In the genomic region with DNA sequence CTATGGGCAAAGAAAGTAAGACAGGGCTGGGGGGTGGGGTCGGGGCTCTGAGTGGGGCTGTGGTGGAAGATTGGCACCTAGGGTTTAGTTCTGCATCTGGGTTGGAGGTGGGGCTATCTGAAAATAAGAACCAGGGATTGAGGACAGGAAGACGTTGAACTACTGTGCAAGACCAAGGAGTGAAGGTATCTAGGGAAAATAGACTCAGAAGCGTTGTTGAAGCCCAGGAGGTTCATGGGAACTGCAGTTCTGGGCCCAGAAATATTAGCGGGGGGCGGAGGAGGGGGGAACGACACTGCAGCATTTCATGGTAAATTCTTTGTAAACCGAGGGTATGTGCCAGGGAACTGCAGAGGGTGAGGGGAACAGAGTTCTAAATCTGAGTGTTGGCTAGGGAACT, we compare ENCODE assay signal across 8 mouse cellular contexts. TPM values are rescaled to one million over a fixed set of nuclear protein-coding genes. Genes with fewer than 3 reads are reported as not detected.
A peak's percentile ranks its signal among the peaks of the same experiment; 100 is the strongest.
DNase-seq lines count a peak whose midpoint lies in the region; ATAC-seq and TF ChIP-seq lines count a peak whose summit lies in the region.

No protein-coding gene starts in this region.

- 7% methylated on average over 7 of the region's 7 CpGs for WGBS in thymus, adult 2 months
- WGBS in liver, embryonic 14.5 days (ENCODE audit: insufficient replicate concordance), result 6% methylated on average over 7 of the region's 7 CpGs

- TF ChIP-seq CTCF in gastrocnemius, adult 2 months (IDR thresholded peaks at IDR 0.05), result no peak
- TF ChIP-seq CTCF in thymus, adult 2 months (IDR thresholded peaks at IDR 0.05; ENCODE audit: borderline replicate concordance, control insufficient read depth, extremely low read depth, insufficient read depth, low read length, poor library complexity), result no peak
- TF ChIP-seq CTCF in liver, embryonic 14.5 days (IDR thresholded peaks at IDR 0.05; ENCODE audit: low read depth), result no peak

- peak overlapping the region; percentile 72 for H3K4me3 ChIP-seq in gastrocnemius, adult 2 months
- H3K4me3 ChIP-seq in thymus, adult 2 months (ENCODE audit: control insufficient read depth, insufficient read depth, low read length), result peak overlapping the region; percentile 36
- H3K4me3 ChIP-seq in liver, embryonic 14.5 days (ENCODE audit: insufficient read depth in 1 of 2, low read depth in 2 of 2, low read length in 2 of 2), result peak overlapping the region; percentile 50 to 59

- ATAC-seq in liver, embryonic 14.5 days (ENCODE audit: insufficient read depth), result no peak

- no peaks in the 10 kb centered on the region for H3K9me3 ChIP-seq in liver, embryonic 14.5 days (ENCODE audit: control insufficient read depth, low read length)

- peaks cover 13% of the 10 kb centered on the region for H3K4me1 ChIP-seq in thymus, adult 2 months (replicated peaks; ENCODE audit: control insufficient read depth, insufficient read depth, low read length)
- H3K4me1 ChIP-seq in liver, embryonic 14.5 days (replicated peaks; ENCODE audit: control insufficient read depth in 2 of 2, insufficient read depth in 2 of 2, low read length in 1 of 2), result peaks cover 0 to 10% of the 10 kb centered on the region in 2 experiments; a peak in 3 of 4 replicates

- TF ChIP-seq EP300 in liver, embryonic 14.5 days (IDR thresholded peaks at IDR 0.05; ENCODE audit: low read depth), result no peak

- H3K27ac ChIP-seq in gastrocnemius, adult 2 months, result peak overlapping the region; percentile 91
- no peak overlapping the region for H3K27ac ChIP-seq in thymus, adult 2 months (ENCODE audit: control insufficient read depth, insufficient read depth, low read length)
- H3K27ac ChIP-seq in liver, embryonic 14.5 days, result no peak overlapping the region

- TF ChIP-seq POLR2A in thymus, adult 2 months (IDR thresholded peaks at IDR 0.05; ENCODE audit: control insufficient read depth, extremely low read depth, insufficient read depth, low read length, poor library complexity), result no peak

- H3K27me3 ChIP-seq in thymus, adult 2 months (ENCODE audit: control insufficient read depth, insufficient read depth, low read length), result no peaks in the 10 kb centered on the region
- H3K27me3 ChIP-seq in liver, embryonic 14.5 days (ENCODE audit: control insufficient read depth, insufficient read depth, low read length), result no peaks in the 10 kb centered on the region

- H3K9ac ChIP-seq in liver, embryonic 14.5 days (replicated peaks), result no peak overlapping the region

- no peak for DNase-seq in gastrocnemius, adult 2 months
- no peak for DNase-seq in gastrocnemius, adult 8-10 months (ENCODE audit: low spot score in 2 of 2)
- DNase-seq in thymus, adult 2 months, result no peak
- DNase-seq in thymus, postnatal 10 days (ENCODE audit: low spot score in 2 of 2), result no peak
- no peak for DNase-seq in liver, embryonic 14.5 days (ENCODE audit: low read depth in 3 of 3, low spot score in 3 of 3)
- DNase-seq in left cerebral cortex, postnatal 36 days (ENCODE audit: low spot score in 2 of 2), result no peak
- DNase-seq in frontal cortex, postnatal 14 days (ENCODE audit: low spot score in 2 of 2), result no peak
- DNase-seq in layer of hippocampus, adult 8-10 months (ENCODE audit: low spot score in 2 of 2), result no peak

- intact Hi-C loops in gastrocnemius, adult 2 months (cut with DNase I), result loop anchor here (5.0 to 10.0 kb wide), 2 partner anchors 174 to 1341 kb away; a partner anchor contains a TSS
- intact Hi-C loops in left cerebral cortex, postnatal 36 days (cut with DNase I), result loop anchor here (5.0 kb wide), 1 partner anchor 94 kb away; a partner anchor contains a TSS

- H3K36me3 ChIP-seq in thymus, adult 2 months (ENCODE audit: control insufficient read depth, insufficient read depth, low read length), result no peaks in the 10 kb centered on the region
- H3K36me3 ChIP-seq in liver, embryonic 14.5 days (replicated peaks; ENCODE audit: control insufficient read depth, insufficient read depth, low read depth), result no peaks in the 10 kb centered on the region

- peak overlapping the region; percentile 74 for H3K4me2 ChIP-seq in liver, embryonic 14.5 days (ENCODE audit: low read depth)

RNA-seq across cellular contexts. Expression of a gene that starts 10.4 kb away (rescaled TPM):
- 1 to 10 TPM; 2.3 to 3.6 TPM for total RNA-seq in gastrocnemius, adult 2 months (2021)
- total RNA-seq in gastrocnemius, adult 8-10 months (2022), result 1 to 10 TPM; 3.2 to 7.0 (median 5.2) TPM
- 2.5 and 2.7 TPM in 2 replicates for polyA plus RNA-seq in thymus, adult 2 months (2012; rRNA removed)
- 0.02 and 0.06 TPM in 2 replicates for polyA plus RNA-seq in liver, embryonic 14.5 days (2012; rRNA removed)
- 0.14 TPM in 1 of 2 replicates, not detected in the other for polyA plus RNA-seq in liver, embryonic 14.5 days (2014; fragmentation: Nextera tagmentation; extraction: Ambion mirVana)
- total RNA-seq in left cerebral cortex, postnatal 36 days (2021), result 10 to 100 TPM; 58.3 to 70.5 TPM
- 10 to 100 TPM; 82.9 to 94.7 (median 87.0) TPM for total RNA-seq in layer of hippocampus, adult 8-10 months (2022)

RNA-seq across cellular contexts. Expression of a gene that starts 12.2 kb away (rescaled TPM):
- not detected for total RNA-seq in gastrocnemius, adult 2 months (2021)
- not detected for total RNA-seq in gastrocnemius, adult 8-10 months (2022)
- 1.8 and 2.1 TPM in 2 replicates for polyA plus RNA-seq in thymus, adult 2 months (2012; rRNA removed)
- 0.06 and 0.12 TPM in 2 replicates for polyA plus RNA-seq in liver, embryonic 14.5 days (2012; rRNA removed)
- not detected in 2 replicates for polyA plus RNA-seq in liver, embryonic 14.5 days (2014; fragmentation: Nextera tagmentation; extraction: Ambion mirVana)
- total RNA-seq in left cerebral cortex, postnatal 36 days (2021), result 1 to 10 TPM; 2.0 to 2.1 TPM
- total RNA-seq in layer of hippocampus, adult 8-10 months (2022), result 1 to 10 TPM; 2.2 to 4.3 (median 2.8) TPM

RNA-seq across cellular contexts. Expression of a gene that starts 55.4 kb away (rescaled TPM):
- total RNA-seq in gastrocnemius, adult 2 months (2021), result not detected
- total RNA-seq in gastrocnemius, adult 8-10 months (2022), result under 1 TPM; 0.10 to 0.27 (median 0.11) TPM
- polyA plus RNA-seq in thymus, adult 2 months (2012; rRNA removed), result 0.84 and 1.4 TPM in 2 replicates
- polyA plus RNA-seq in liver, embryonic 14.5 days (2012; rRNA removed), result 0.02 and 0.30 TPM in 2 replicates
- not detected in 2 replicates for polyA plus RNA-seq in liver, embryonic 14.5 days (2014; fragmentation: Nextera tagmentation; extraction: Ambion mirVana)
- total RNA-seq in left cerebral cortex, postnatal 36 days (2021), result 100 to 1,000 TPM; 282 to 313 TPM
- total RNA-seq in layer of hippocampus, adult 8-10 months (2022), result 100 to 1,000 TPM; 278 to 302 (median 291) TPM

Comparison
In these comparisons a context has a peak if more than half of its experiments do, and no peak if none do; other contexts are left out.
1. RNA of a gene that starts 10.4 kb away (total RNA-seq): 82.9 to 94.7 TPM in layer of hippocampus, adult 8-10 months and 58.3 to 70.5 TPM in left cerebral cortex, postnatal 36 days; 3.2 to 7.0 TPM in gastrocnemius, adult 8-10 months and 2.3 to 3.6 TPM in gastrocnemius, adult 2 months; every median in the first group is over 4 times any median in the second.
2. RNA of a gene that starts 55.4 kb away (total RNA-seq): 282 to 313 TPM in left cerebral cortex, postnatal 36 days and 278 to 302 TPM in layer of hippocampus, adult 8-10 months; 0.10 to 0.27 TPM in gastrocnemius, adult 8-10 months and not detected in gastrocnemius, adult 2 months; every median in the first group is over 100 times any median in the second.
3. Peak in every context shown above with its lines, with median percentiles within 50 percentile points of each other: H3K4me3 ChIP-seq.